Mouse (Mus musculus) bone marrow macrophage, adult 2 months (primary cell): ENCODE data around the gene Uqcr11. TPM values are rescaled to one million over a fixed set of nuclear protein-coding genes. Genes with fewer than 3 reads are reported as not detected.

Experiments used
- H3K27ac ChIP-seq: 2 replicates; pipeline ENCODE4 v1.5.1; 2012; ENCODE audit warnings: low read depth, low read length; ENCODE audit not compliant: insufficient read depth
- H3K4me1 ChIP-seq: 2 replicates; pipeline ENCODE4 v1.6.1; 2012; ENCODE audit warnings: low read length; ENCODE audit not compliant: control insufficient read depth, insufficient read depth
- H3K4me3 ChIP-seq: 2 replicates; pipeline ENCODE4 v1.5.1; 2012; ENCODE audit warnings: mild to moderate bottlenecking, low read length, moderate library complexity; ENCODE audit not compliant: insufficient read depth
- CTCF ChIP-seq: IDR thresholded peaks from 2 replicates; pipeline ENCODE4 v1.5.1; 2012; ENCODE audit warnings: low read depth, mild to moderate bottlenecking, low read length, moderate library complexity
- POLR2A ChIP-seq: IDR thresholded peaks from 2 replicates; pipeline ENCODE4 v1.6.1; 2012; ENCODE audit warnings: mild to moderate bottlenecking, low read depth, low read length, borderline replicate concordance
- polyA plus RNA-seq: library from polyadenylated mRNA; stranded (reverse); fragments of >200 nt; gene quantifications from 2 replicates; pipeline ENCODE4 v1.2.4, GENCODE M21; 2012; ENCODE audit not compliant: missing spikeins, insufficient read depth, insufficient read length

The Uqcr11 gene
- 175 and 193 TPM in 2 replicates for polyA plus RNA-seq

- Histone ChIP-seq H3K4me1 (peaks cover 18% of the 10 kb centered on the region), H3K27ac (peak within 1 kb of the TSS; percentile 25), H3K4me3 (peak within 1 kb of the TSS; percentile 87)
- TF ChIP-seq POLR2A (no peak), CTCF (no peak)
Observed at GRCm38 (mm10) chr10:80406684-80407501, at the start of gene Uqcr11. Gene Uqcr11, minus strand, starts transcription at chr10:80406830.

DNA sequence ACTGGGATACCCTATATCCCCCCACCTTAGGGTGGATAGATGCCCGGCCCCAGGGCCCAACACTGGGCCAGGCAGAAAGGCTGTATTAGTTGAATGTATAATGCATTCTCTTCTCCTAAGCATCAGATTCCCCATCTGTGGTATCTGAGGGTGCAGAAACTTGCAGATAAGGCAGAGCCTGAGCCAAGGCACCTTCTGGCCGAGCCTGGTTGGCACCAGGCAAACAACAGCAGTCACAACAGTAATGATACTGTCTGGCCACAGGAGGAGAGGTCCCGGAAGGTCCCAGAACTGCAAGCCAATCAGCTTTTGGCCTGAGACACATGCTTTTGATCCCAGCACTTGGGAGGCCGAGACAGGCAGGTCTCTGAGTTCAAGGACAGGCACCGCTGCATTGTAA lies 49.1 kb upstream of the Uqcr11 start:
- no peak for TF ChIP-seq POLR2A
- TF ChIP-seq CTCF = no peak
- Histone ChIP-seq H3K4me1 (no peaks in the 10 kb centered on the region), H3K4me3 (no peak overlapping the region), H3K27ac (no peak overlapping the region)

GRCm38 (mm10) chr10:80454781-80455180 lies 48.2 kb upstream of the Uqcr11 start:
- TF ChIP-seq POLR2A (no peak), CTCF (no peak)
- H3K27ac ChIP-seq = no peak overlapping the region
- H3K4me3 ChIP-seq = no peak overlapping the region
- no peaks in the 10 kb centered on the region for H3K4me1 ChIP-seq

- Histone ChIP-seq H3K27ac (no peak overlapping the region), H3K4me3 (no peak overlapping the region), H3K4me1 (no peaks in the 10 kb centered on the region)
- TF ChIP-seq CTCF (no peak), POLR2A (no peak)
Observed at GRCm38 (mm10) chr10:80453601-80454000, 47.0 kb upstream of the Uqcr11 start.

GRCm38 (mm10) chr10:80450599-80450998 lies 44.0 kb upstream of the Uqcr11 start:
- Histone ChIP-seq H3K27ac (no peak overlapping the region), H3K4me1 (no peaks in the 10 kb centered on the region), H3K4me3 (no peak overlapping the region)
- TF ChIP-seq CTCF (no peak), POLR2A (no peak)

DNA sequence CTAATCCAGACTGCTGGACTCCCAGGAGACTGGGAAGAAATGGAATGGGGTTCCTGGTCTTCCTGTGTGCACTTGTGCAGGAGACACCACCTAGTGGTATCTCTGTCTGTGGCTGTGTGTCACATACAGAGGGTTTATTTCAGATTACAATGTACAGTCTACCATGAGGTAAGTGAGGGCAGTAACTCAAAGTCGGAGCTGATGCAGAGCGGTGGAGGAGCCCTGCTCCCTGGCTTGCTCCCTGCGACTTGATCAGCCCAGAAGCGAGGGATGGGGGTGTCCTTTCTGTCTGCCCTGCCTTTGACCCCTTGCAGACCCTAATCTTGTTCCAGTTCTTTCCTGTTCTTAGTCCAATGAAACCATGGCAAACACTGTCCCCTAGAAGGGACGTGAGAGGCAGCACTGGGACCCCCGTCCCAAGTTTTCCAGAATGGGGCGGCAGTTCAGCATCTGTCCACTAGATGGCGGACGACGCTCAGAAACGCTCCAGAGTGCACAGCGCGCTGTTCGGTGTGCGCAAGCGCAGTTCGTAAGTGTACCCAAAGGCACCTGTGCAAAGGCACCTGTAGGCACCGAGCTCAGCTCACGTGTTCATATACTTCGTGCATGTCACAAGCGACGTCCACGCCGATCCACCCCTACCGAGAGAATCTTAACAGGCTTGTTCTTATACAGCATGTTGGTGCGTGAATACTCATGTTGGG lies 39.4 kb upstream of the Uqcr11 start:
- H3K27ac ChIP-seq = no peak overlapping the region
- no peaks in the 10 kb centered on the region for H3K4me1 ChIP-seq
- TF ChIP-seq CTCF (peak; percentile 89), POLR2A (no peak)
- H3K4me3 ChIP-seq = no peak overlapping the region

- TF ChIP-seq POLR2A = no peak
- TF ChIP-seq CTCF = no peak
- H3K4me3 ChIP-seq = no peak overlapping the region
- H3K27ac ChIP-seq = no peak overlapping the region
Observed at GRCm38 (mm10) chr10:80445052-80445451, 38.4 kb upstream of the Uqcr11 start.

DNA sequence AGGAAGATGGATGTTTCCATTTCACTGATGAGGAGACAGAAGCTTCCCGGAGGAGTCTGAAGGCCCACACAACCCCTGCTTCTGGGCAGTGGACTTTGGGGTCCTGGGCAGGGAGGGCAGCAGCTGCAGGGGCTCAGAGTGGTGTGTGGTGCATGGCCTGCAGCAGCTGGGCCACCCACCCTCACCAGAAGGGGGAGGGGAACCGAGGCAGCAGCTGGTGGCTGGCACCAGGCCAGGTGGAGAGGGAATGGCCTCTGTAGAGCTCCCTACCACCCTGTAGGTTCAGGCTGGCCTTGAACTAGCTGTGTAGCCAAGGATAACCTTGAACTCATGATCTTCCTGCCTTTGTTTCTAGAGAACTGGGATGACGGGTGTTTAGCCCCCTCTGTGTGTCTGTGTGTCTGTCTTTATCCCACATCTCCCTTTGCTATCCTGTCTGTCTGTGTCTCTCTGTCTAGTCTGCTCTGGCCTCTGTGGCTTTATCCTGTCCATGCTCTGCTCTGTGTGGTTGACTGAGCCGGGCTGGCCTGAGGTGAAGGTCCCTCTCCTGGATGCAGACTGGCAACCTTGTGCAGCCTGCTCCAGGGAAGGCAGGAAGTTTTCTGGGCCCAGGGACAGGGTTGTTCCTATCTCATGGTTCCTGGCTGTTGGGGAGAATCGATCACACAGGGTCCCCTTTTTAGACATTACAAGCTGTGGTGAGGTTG lies 37.9 kb upstream of the Uqcr11 start:
- no peaks in the 10 kb centered on the region for H3K4me1 ChIP-seq
- no peak overlapping the region for H3K4me3 ChIP-seq
- H3K27ac ChIP-seq = no peak overlapping the region
- TF ChIP-seq POLR2A (no peak), CTCF (no peak)

More at GRCm38 (mm10) chr10:80445052-80445451, 38.4 kb upstream of the Uqcr11 start:
- H3K4me1 ChIP-seq = no peaks in the 10 kb centered on the region

GRCm38 (mm10) chr10:80443575-80444278 lies 37.1 kb upstream of the Uqcr11 start:
- Histone ChIP-seq H3K4me1 (no peaks in the 10 kb centered on the region), H3K27ac (no peak overlapping the region), H3K4me3 (no peak overlapping the region)
- no peak for TF ChIP-seq POLR2A
- TF ChIP-seq CTCF = no peak
